Mouse (Mus musculus) lung, postnatal 0 days (tissue): ENCODE results near the gene Slc16a11.

ENCODE experiments used
- CTCF ChIP-seq: IDR thresholded peaks from 2 replicates; pipeline ENCODE4 v1.5.1; 2016; ENCODE audit warnings: antibody characterized with exemption, mild to moderate bottlenecking
- EP300 ChIP-seq: IDR thresholded peaks from 2 replicates; pipeline ENCODE4 v1.6.1; 2016; ENCODE audit warnings: antibody characterized with exemption, mild to moderate bottlenecking, control low read depth

DNA sequence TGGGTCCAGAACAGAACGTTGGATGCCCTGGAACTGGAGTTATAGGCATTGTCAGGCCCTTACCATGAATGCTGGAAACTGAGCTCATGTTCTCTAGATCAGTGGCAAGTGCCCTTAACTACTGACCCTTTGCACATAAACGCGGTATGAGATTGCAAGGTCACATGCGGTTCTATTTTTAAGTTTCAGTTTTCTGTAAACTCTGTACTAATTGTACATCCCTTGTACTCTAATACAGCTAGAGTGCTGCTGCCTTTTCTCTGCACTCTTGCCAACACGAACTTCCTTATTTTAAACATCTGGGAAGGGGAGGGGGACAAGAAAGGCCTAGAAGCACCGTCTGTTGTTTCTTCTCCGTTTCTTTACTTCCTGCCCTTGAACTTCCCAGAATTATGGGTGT lies 27.4 kb upstream of the Slc16a11 start:
- TF ChIP-seq CTCF (no peak), EP300 (no peak)
